Comparison of ENCODE assay signal across 7 mouse cellular contexts in the genomic region with DNA sequence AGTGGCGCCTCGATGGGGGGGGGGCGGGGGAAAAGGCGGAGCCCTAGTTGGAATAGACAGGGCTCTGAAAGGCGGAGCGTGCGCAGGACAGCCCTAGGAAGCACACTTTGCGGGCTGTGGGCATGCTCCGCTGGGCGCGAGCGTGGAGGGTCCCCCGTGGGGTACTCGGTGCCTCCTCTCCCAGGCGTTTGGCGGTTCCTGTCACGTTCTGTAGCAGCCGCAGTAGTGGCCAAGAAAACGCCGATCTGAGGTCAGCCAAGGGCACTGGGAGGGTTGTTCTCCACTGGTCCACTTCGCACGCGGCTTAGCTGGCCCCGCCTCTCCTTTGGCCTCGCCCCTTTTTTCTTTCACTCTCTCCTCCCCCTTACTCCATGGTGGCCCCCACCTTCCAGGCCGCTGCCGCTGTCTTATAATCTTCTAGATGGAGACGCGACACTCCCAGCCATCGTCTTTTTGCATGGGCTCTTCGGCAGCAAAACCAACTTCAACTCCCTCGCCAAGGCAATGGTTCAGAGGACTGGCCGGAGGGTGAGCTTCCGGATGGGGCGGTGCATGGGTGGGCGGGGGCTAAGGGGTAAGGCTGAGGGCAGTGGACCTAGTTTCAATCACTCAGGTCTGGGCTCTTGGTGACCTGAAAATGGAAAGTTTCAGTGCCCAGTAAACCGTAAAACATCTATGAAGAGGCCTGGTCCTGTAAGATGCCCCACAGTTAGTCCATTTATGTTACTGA. TPM values are rescaled to one million over a fixed set of nuclear protein-coding genes. Genes with fewer than 3 reads are reported as not detected.
DNase-seq lines count a peak whose midpoint lies in the region; ATAC-seq lines count a peak whose summit lies in the region.

No protein-coding gene starts in this region.

- DNase-seq in adrenal gland, adult 18-20 months (ENCODE audit: low spot score in 2 of 2): peak; percentile 72 to 81
- peak; percentile 91 for DNase-seq in embryo, embryonic 10.5 days (ENCODE audit: low spot score)
- peak; percentile 87 for DNase-seq in gastrocnemius, postnatal 14 days
- DNase-seq in intestine, embryonic 14.5 days (ENCODE audit: low spot score): peak; percentile 96
- DNase-seq in left cerebral cortex, postnatal 36 days (ENCODE audit: low spot score in 2 of 2): peak; percentile 90 to 91
- peak; percentile 90 for DNase-seq in midbrain, embryonic 10.5 days (ENCODE audit: low spot score)
- peak; percentile 83 to 84 for DNase-seq in right cerebral cortex, postnatal 36 days (ENCODE audit: low spot score in 2 of 2)

- no peaks in the 10 kb centered on the region for H3K27me3 ChIP-seq in intestine, embryonic 14.5 days (replicated peaks; ENCODE audit: control insufficient read depth, insufficient read depth, low read length)
- peaks cover 30% of the 10 kb centered on the region for H3K27me3 ChIP-seq in midbrain, embryonic 10.5 days (ENCODE audit: low read depth, poor library complexity, severe bottlenecking)

- H3K4me2 ChIP-seq in intestine, embryonic 14.5 days (ENCODE audit: low read length): peak overlapping the region; percentile 53

- H3K4me3 ChIP-seq in intestine, embryonic 14.5 days (ENCODE audit: low read depth, low read length): peak overlapping the region; percentile 82
- peak overlapping the region; percentile 70 for H3K4me3 ChIP-seq in midbrain, embryonic 10.5 days

- peak overlapping the region; percentile 73 for H3K9ac ChIP-seq in intestine, embryonic 14.5 days (ENCODE audit: low read length)

- H3K4me1 ChIP-seq in intestine, embryonic 14.5 days (replicated peaks; ENCODE audit: control insufficient read depth, insufficient read depth, low read length): peaks cover 15% of the 10 kb centered on the region
- H3K4me1 ChIP-seq in midbrain, embryonic 10.5 days: peaks cover 48% of the 10 kb centered on the region

- H3K9me3 ChIP-seq in intestine, embryonic 14.5 days (ENCODE audit: control insufficient read depth, low read length): no peaks in the 10 kb centered on the region
- H3K9me3 ChIP-seq in midbrain, embryonic 10.5 days (replicated peaks): no peaks in the 10 kb centered on the region

- H3K36me3 ChIP-seq in intestine, embryonic 14.5 days (ENCODE audit: control insufficient read depth, insufficient read depth, low read length): 0 out of 2 replicates have a peak, but pooled peaks cover 7% of the 10 kb centered on the region
- H3K36me3 ChIP-seq in midbrain, embryonic 10.5 days: 0 out of 2 replicates have a peak, but pooled peaks cover 4% of the 10 kb centered on the region

- peak overlapping the region; percentile 98 for H3K27ac ChIP-seq in intestine, embryonic 14.5 days (ENCODE audit: low read depth)
- peak overlapping the region; percentile 90 for H3K27ac ChIP-seq in midbrain, embryonic 10.5 days (replicated peaks)

- intact Hi-C loops in gastrocnemius, postnatal 14 days (cut with DNase I; ENCODE audit: low total_unique reads): loop anchor here (10.0 kb wide), 2 partner anchors 65 to 175 kb away; a partner anchor contains a TSS
- intact Hi-C loops in left cerebral cortex, postnatal 36 days (cut with DNase I): loop anchor here (1.0 to 5.0 kb wide), 2 partner anchors 178 to 321 kb away; a partner anchor contains a TSS

- WGBS in intestine, embryonic 14.5 days: under 1% methylated on average over 34 of the region's 37 CpGs
- WGBS in midbrain, embryonic 10.5 days: under 1% methylated on average over 37 of the region's 37 CpGs

- peak; percentile 71 for ATAC-seq in intestine, embryonic 14.5 days (replicated peaks; ENCODE audit: low FRiP score, low TSS enrichment, low read depth)

RNA-seq across cellular contexts. Expression of a gene that starts 0.8 kb away (rescaled TPM):
- 10 to 100 TPM; 52.3 to 59.7 TPM for total RNA-seq in adrenal gland, adult 18-20 months (2021)
- 10 to 100 TPM; 64.1 to 69.1 TPM for total RNA-seq in gastrocnemius, postnatal 14 days (2021)
- polyA plus RNA-seq in intestine, embryonic 14.5 days (2014; fragmentation: Nextera tagmentation; extraction: Ambion mirVana): 99.7 and 104 TPM in 2 replicates
- 10 to 100 TPM; 31.1 to 39.2 TPM for total RNA-seq in left cerebral cortex, postnatal 36 days (2021)
- 39.4 and 39.8 TPM in 2 replicates for polyA plus RNA-seq in midbrain, embryonic 10.5 days (2016; fragmentation: Nextera tagmentation; extraction: Ambion mirVana)

RNA-seq across cellular contexts. Expression of a gene that starts 13.5 kb away (rescaled TPM):
- 1 to 10 TPM; 6.0 to 7.2 TPM for total RNA-seq in adrenal gland, adult 18-20 months (2021)
- 1 to 10 TPM; 1.4 to 1.5 TPM for total RNA-seq in gastrocnemius, postnatal 14 days (2021)
- 15.9 and 20.2 TPM in 2 replicates for polyA plus RNA-seq in intestine, embryonic 14.5 days (2014; fragmentation: Nextera tagmentation; extraction: Ambion mirVana)
- 100 to 1,000 TPM; 340 to 404 TPM for total RNA-seq in left cerebral cortex, postnatal 36 days (2021)
- 13.3 and 17.5 TPM in 2 replicates for polyA plus RNA-seq in midbrain, embryonic 10.5 days (2016; fragmentation: Nextera tagmentation; extraction: Ambion mirVana)

RNA-seq across cellular contexts. Expression of a gene that starts 23.7 kb away (rescaled TPM):
- under 1 TPM; 0.50 to 0.54 TPM for total RNA-seq in adrenal gland, adult 18-20 months (2021)
- under 1 TPM in 1 of 2 experiments, not detected in 1; 0.27 TPM for total RNA-seq in gastrocnemius, postnatal 14 days (2021)
- polyA plus RNA-seq in intestine, embryonic 14.5 days (2014; fragmentation: Nextera tagmentation; extraction: Ambion mirVana): 113 and 143 TPM in 2 replicates
- total RNA-seq in left cerebral cortex, postnatal 36 days (2021): under 1 TPM; 0.49 to 0.52 TPM
- polyA plus RNA-seq in midbrain, embryonic 10.5 days (2016; fragmentation: Nextera tagmentation; extraction: Ambion mirVana): 2.0 and 2.9 TPM in 2 replicates

RNA-seq across cellular contexts. Expression of a gene that starts 54.2 kb away (rescaled TPM):
- 10 to 100 TPM; 25.8 to 30.3 TPM for total RNA-seq in adrenal gland, adult 18-20 months (2021)
- total RNA-seq in gastrocnemius, postnatal 14 days (2021): 10 to 100 TPM; 24.0 to 25.8 TPM
- polyA plus RNA-seq in intestine, embryonic 14.5 days (2014; fragmentation: Nextera tagmentation; extraction: Ambion mirVana): 32.5 and 33.3 TPM in 2 replicates
- total RNA-seq in left cerebral cortex, postnatal 36 days (2021): 10 to 100 TPM; 40.9 to 52.1 TPM
- polyA plus RNA-seq in midbrain, embryonic 10.5 days (2016; fragmentation: Nextera tagmentation; extraction: Ambion mirVana): 27.2 and 28.3 TPM in 2 replicates

RNA-seq across cellular contexts. Expression of a gene that starts 55.0 kb away (rescaled TPM):
- 10 to 100 TPM; 45.7 to 55.0 TPM for total RNA-seq in adrenal gland, adult 18-20 months (2021)
- 10 to 100 TPM; 24.7 to 33.0 TPM for total RNA-seq in gastrocnemius, postnatal 14 days (2021)
- 98.0 and 107 TPM in 2 replicates for polyA plus RNA-seq in intestine, embryonic 14.5 days (2014; fragmentation: Nextera tagmentation; extraction: Ambion mirVana)
- 10 to 100 TPM; 41.0 to 50.0 TPM for total RNA-seq in left cerebral cortex, postnatal 36 days (2021)
- 158 and 179 TPM in 2 replicates for polyA plus RNA-seq in midbrain, embryonic 10.5 days (2016; fragmentation: Nextera tagmentation; extraction: Ambion mirVana)

Comparison
In these comparisons a context has a peak if more than half of its experiments do, and no peak if none do; other contexts are left out.
1. Peak in every context shown above with its lines: DNase-seq, ATAC-seq, H3K4me3 ChIP-seq and H3K27ac ChIP-seq.
2. RNA of a gene that starts 13.5 kb away (total RNA-seq): 340 to 404 TPM in left cerebral cortex, postnatal 36 days; 6.0 to 7.2 TPM in adrenal gland, adult 18-20 months and 1.4 to 1.5 TPM in gastrocnemius, postnatal 14 days; every median in the first group is over 10 times any median in the second.